Mouse (Mus musculus) forebrain, embryonic 12.5 days (tissue): Measurements from ENCODE around the gene Sucla2. TPM values are rescaled to one million over a fixed set of nuclear protein-coding genes. Genes with fewer than 3 reads are reported as not detected.

Experiments
- ATAC-seq: fragments of 200-750 bp; cut with Nextera tagmentation; 2 replicates; pipeline ENCODE4 v1.8.0; 2017; ENCODE audit warnings: moderate TSS enrichment; ENCODE audit not compliant: low FRiP score
- H3K27ac ChIP-seq: fragments of 300-500 bp; sonication (generic); 2 replicates; pipeline ENCODE4 v1.5.1; 2016; ENCODE audit warnings: mild to moderate bottlenecking
- H3K27me3 ChIP-seq: fragments of 300-500 bp; sonication (generic); 2 replicates; pipeline ENCODE4 v1.6.1; 2016; ENCODE audit warnings: mild to moderate bottlenecking
- H3K36me3 ChIP-seq: fragments of 300-500 bp; sonication (generic); replicated peaks from 2 replicates; pipeline ENCODE4 v1.6.1; 2016; ENCODE audit warnings: mild to moderate bottlenecking
- H3K4me1 ChIP-seq: fragments of 300-500 bp; sonication (generic); 2 replicates; pipeline ENCODE4 v1.6.1; 2016
- H3K4me2 ChIP-seq: fragments of 300-500 bp; sonication (generic); 2 replicates; pipeline ENCODE4 v1.6.1; 2016; ENCODE audit warnings: mild to moderate bottlenecking, moderate library complexity
- H3K4me3 ChIP-seq: fragments of 300-500 bp; sonication (generic); replicated peaks from 2 replicates; pipeline ENCODE4 v1.5.1; 2016; ENCODE audit warnings: mild to moderate bottlenecking
- H3K9ac ChIP-seq: fragments of 300-500 bp; sonication (generic); 2 replicates; pipeline ENCODE4 v1.6.1; 2016; ENCODE audit warnings: mild to moderate bottlenecking
- H3K9me3 ChIP-seq: fragments of 300-500 bp; sonication (generic); 2 replicates; pipeline ENCODE4 v1.6.1; 2016
- WGBS: fragments of 180-500 bp; shearing (Covaris S2); methylation state at CpG from one replicate; pipeline ENCODE4 v1.1.7; 2016; 5-methylcytosine and 5-hydroxymethylcytosine counted together
- polyA plus RNA-seq: library from polyadenylated mRNA; unstranded; fragments of >200 nt; fragmentation: Nextera tagmentation; extraction: Ambion mirVana; gene quantifications from 2 replicates; pipeline ENCODE4 v1.2.1, GENCODE M21; 2016

The Sucla2 gene
- polyA plus RNA-seq, 1 experiment from 2014 or later: 100 TPM

DNA sequence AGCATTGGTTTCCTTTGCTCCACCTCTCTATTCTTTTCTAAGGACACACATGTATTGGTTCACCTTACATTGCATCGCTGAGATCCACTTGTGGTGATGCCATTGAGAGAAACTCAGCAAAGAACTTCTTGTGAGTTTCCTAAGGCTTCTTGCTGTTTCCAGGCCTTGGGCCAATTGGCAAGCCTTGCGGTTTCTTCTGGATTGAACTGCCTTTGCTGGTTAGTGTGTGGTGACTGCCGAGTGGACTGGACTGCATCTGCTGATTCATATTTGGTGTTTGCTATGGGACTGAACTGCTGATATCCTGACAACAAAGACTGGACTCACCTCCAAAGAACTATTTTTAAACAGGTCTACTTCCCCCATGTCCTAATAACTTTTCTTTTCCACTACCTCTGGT, 109.2 kb downstream of the Sucla2 start:
- H3K9ac ChIP-seq: no peak overlapping the region
- H3K27me3 ChIP-seq: no peaks in the 10 kb centered on the region
- ATAC-seq: no peak
- no peak overlapping the region for H3K27ac ChIP-seq
- no peaks in the 10 kb centered on the region for H3K4me1 ChIP-seq
- H3K4me3 ChIP-seq: no peak overlapping the region
- whole genome bisulfite sequencing: 89% methylated on average over 3 of the region's 3 CpGs
- H3K36me3 ChIP-seq: no peaks in the 10 kb centered on the region
- H3K4me2 ChIP-seq: no peak overlapping the region
- no peaks in the 10 kb centered on the region for H3K9me3 ChIP-seq

DNA sequence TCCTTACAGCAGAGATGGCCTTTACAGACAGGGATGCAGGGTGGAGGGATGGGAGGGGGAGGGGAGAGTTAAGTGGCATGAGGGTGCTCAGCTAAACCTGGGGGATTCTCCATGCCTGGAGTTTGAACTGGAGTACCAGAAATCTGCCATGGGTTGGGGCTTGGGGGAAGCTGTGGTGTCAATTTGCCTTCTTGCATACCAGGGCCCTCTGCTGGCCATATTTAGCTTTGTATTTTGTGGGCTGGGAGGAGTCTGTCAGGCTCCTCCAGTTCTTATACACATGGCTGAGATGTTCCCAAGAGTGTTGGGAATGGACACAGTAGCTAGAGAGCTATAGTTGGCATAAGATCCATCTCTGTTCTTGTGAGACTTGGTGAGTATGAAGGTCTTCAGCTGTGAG, 112.3 kb downstream of the Sucla2 start:
- H3K4me1 ChIP-seq: no peaks in the 10 kb centered on the region
- no peak for ATAC-seq
- H3K36me3 ChIP-seq: no peaks in the 10 kb centered on the region

More for the DNA sequence above, 112.3 kb downstream of the Sucla2 start:
- Histone ChIP-seq H3K27ac (no peak overlapping the region), H3K9ac (no peak overlapping the region), H3K9me3 (no peaks in the 10 kb centered on the region), H3K4me2 (no peak overlapping the region), H3K27me3 (no peaks in the 10 kb centered on the region), H3K4me3 (no peak overlapping the region)

Other genes with a start within 250 kb of the Sucla2 start
- gene Rb1, start 199.5 kb upstream of the Sucla2 start, polyA plus RNA-seq: 30.4 and 31.4 TPM in 2 replicates
- gene Itm2b, start 140.0 kb upstream of the Sucla2 start, polyA plus RNA-seq: 334 and 364 TPM in 2 replicates
- gene Med4, start 15.3 kb upstream of the Sucla2 start, polyA plus RNA-seq: 98.8 and 100 TPM in 2 replicates
- gene Nudt15, start 22.9 kb downstream of the Sucla2 start, polyA plus RNA-seq: 12.3 and 13.0 TPM in 2 replicates
- gene Gm21750, start 135.9 kb downstream of the Sucla2 start, polyA plus RNA-seq: not detected in 2 replicates